Mouse (Mus musculus): ENCODE measurements at regions not wholly inside any gene's neighbourhood (a gene's known extent, or its start where the extent isn't known, plus 50 kb on each side); places are given as distances from the start of the nearest gene placed in this dataset.
A peak's percentile ranks its signal among the peaks of the same experiment; 100 is the strongest.
"Not testable (repeated sequence)": the region's sequence is repeated elsewhere in the genome, so short reads cannot be mapped to it uniquely, and the experiment has no call there.

GRCm38 (mm10) chr2:166516261-166516660, 197.4 kb downstream of the Prex1 start:
- DNase-seq = no peak

- DNase-seq = no peak
These were observed 199.0 kb downstream of the Prex1 start for GRCm38 (mm10) chr2:166514664-166515063.

GRCm38 (mm10) chr2:166512488-166512887, 201.1 kb downstream of the Prex1 start:
- DNase-seq = no peak

GRCm38 (mm10) chr2:166511477-166511876, 202.2 kb downstream of the Prex1 start:
- not testable (repeated sequence) for DNase-seq

GRCm38 (mm10) chr2:166510776-166511175, 202.9 kb downstream of the Prex1 start:
- no peak for DNase-seq

GRCm38 (mm10) chr2:166509591-166509990, 204.0 kb downstream of the Prex1 start:
- DNase-seq = no peak

DNA sequence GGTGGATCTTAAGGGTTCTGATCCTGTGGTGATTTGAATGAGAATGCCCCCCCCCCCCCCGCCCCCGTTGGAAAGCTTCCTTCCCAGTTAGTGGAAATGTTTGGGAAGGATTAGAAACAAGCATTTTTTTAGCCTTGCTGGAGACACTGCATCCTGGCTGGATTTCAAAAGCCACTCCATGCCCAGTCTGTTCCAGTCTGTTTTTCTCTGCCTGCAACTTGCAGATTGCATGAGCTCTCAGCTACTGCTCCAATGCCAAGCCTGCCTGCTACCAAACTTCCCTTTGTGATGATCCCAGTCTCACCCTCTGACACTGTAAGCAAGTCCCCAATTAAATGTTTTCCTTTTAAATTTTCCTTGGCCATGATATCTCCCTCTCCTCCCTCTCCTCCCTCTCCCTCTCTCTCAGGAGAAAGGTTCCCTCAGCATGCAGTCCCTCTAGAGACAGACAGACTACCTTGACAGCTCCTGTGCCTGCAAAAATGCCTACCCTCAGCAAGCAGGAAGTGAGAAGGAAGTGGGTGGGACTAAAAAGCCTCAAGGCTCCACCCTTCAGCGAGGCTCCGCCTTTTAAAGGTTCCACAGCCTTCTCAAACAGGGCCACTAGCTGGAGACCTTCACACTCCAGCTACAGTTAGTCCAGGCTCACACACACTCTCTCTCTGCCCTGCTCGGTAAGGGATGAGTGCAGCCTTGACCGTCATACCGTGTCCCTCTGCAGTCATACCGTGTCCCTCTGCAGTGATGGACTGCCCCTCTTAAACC, 204.8 kb downstream of the Prex1 start:
- DNase-seq = no peak

GRCm38 (mm10) chr2:166505309-166505708, 208.3 kb downstream of the Prex1 start:
- no peak for DNase-seq

- DNase-seq = no peak
These were observed 210.0 kb downstream of the Prex1 start for GRCm38 (mm10) chr2:166503666-166504065.

DNA sequence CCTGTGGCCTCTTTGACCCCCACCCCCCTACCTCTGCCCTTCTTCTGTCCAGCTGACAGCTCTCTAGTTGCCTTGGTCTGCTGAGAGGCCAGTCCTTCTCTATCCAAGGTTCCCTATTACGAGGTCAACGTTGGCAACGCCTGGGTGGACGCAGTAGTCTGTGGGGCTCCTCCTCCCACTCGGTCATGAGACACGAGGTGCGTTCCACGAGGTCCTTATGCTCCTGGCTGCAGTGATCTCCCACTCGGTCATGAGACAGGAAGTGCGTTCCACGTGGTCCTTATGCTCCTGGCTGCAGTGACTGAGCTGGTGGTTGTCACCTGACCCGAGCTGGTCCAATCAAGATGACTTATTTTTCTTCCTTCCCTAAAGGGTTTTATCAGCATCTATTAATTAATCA, 220.7 kb downstream of the Prex1 start:
- no peak for DNase-seq

DNA sequence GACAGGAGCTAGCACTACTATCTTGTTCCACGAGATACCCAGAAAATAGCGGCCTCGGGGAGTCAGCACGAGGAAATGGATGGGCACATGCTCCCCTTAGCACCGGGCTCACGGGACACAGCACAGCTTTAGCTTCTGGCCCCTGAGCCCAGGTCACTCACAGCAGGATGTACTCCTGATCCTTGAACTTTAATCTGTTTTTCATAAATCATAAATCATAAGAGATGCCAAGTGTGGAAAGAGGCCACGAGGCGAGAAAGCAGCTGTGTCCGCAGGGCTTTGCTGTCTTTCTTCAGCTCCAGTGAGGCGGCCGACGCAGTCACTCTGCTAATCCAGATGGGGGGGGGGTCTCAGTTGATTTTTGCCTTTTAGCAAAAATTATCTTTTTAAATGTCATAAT, 221.2 kb downstream of the Prex1 start:
- no peak for DNase-seq

- no peak for DNase-seq
These were observed 221.8 kb downstream of the Prex1 start for GRCm38 (mm10) chr2:166491861-166492260.

- no peak for DNase-seq
These were observed 224.4 kb downstream of the Prex1 start for GRCm38 (mm10) chr2:166489041-166489872.

GRCm38 (mm10) chr2:166487688-166488087, 225.9 kb downstream of the Prex1 start:
- peak; percentile 53 for DNase-seq

- DNase-seq = no peak
These were observed 227.8 kb downstream of the Prex1 start for GRCm38 (mm10) chr2:166485788-166486187.

DNA sequence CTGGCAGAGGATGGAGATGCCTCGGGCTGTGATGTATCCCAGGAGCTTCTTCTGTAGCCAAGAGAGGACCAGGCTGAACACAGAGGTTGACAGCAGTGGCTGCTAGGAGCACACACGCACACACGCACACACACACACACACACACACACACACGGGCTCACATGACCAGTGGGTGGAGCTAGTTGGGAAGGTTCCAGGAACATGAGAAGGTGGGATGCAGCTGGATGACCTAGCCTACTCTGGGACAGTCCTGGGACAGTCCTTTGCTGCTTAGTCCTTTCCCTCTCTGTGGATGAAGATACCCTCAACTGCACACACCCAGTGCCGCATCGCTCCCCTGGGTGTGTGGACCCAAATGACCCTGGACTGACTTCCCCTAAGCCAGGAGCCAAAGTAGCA, 228.3 kb downstream of the Prex1 start:
- no peak for DNase-seq

DNA sequence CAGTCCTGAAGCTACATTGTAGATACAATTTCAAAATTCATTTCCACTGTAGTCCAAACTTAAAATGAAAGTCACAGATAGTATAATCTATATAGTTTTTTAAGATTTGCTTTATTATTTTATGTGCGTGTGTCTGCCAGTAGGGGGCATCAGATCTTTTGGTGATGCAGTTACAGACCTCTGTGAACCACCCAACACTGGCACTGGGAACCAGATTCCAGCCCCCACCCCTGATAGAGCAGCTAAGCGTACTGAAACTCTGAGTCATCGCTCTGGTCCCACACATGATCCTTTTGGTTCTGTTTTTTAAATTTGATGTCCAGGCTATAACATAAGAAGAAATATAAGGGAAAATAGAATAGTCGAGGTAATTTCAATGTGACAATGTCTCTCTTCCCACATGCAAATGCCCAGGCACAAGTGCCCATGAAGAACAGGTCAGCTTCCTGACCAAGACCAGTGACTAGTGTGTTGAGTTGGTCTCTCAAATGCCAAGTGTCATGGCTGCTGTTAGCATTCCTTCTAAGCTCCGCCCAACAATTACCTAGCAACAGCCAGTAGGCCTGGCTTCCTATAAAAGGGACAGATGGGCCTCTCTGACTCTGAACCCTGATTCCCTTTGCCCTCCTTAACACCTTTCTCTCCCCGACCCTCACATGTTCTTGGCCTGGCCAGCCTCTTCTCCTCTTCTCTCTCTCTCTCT, 229.9 kb downstream of the Prex1 start:
- no peak for DNase-seq

DNA sequence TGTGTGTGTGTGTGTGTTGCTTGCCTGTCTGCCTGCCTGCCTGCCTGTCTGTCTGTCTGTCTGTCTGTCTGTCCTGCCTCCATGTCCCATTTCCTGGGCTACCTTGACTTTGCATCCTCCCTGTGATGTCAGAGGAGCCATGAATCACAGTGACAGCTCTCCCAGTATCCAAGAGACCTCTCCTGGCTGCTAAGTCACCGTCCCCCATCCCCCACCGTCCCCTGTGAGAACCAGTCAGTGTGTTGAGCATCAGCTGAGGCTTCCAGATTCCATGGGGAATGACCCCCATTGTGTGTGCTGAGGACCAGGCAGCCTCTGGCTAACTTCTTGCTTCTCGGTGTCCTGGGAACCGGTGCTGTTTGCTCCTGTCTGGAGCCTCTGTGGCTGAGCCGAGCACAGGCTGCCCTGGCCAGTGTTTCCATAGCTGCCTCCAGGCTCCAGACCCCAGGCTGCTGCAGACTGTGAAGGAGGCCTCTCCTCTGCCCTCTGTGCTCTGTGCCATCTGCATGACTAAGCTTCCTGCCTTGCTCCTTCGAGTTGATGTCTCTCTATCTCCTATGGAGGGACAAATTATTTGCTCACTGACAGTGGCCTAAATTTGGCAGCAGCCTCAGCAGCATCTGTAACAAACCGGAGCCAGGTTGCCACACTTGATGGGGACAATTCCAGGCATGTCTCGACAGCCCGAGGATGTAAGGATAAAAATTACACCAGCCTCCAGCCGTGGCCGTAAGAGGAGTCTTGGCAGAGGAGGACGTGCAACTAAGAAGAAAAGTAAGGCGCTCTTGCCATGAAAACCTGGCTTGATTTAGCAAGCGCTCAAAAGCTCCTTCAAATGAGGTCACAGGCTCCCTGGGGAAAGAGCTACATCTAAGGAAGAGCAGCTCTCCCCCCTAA, 230.7 kb downstream of the Prex1 start:
- DNase-seq = no peak

GRCm38 (mm10) chr2:166481774-166482173, 231.9 kb downstream of the Prex1 start:
- no peak for DNase-seq

DNA sequence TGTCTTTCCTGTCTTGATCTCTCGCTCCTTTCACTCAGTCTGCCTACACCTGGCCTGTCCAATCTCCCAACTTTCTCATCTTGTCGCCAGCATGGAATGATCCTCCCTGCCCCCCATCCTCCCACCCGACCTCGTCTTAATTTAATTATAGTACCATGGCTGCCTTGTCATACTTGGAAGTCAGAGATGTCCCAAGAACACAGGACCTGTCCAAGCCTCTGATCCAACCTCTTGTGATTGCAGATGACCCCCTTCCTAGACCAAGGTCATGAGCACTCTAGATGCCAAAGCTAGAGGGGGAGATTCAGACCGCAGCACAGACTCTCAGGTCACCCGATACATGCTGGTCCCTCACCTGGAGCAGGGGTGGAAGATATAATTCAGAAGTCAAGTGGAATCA, 232.3 kb downstream of the Prex1 start:
- DNase-seq = no peak

GRCm38 (mm10) chr2:166480883-166481282, 232.7 kb downstream of the Prex1 start:
- no peak for DNase-seq

DNA sequence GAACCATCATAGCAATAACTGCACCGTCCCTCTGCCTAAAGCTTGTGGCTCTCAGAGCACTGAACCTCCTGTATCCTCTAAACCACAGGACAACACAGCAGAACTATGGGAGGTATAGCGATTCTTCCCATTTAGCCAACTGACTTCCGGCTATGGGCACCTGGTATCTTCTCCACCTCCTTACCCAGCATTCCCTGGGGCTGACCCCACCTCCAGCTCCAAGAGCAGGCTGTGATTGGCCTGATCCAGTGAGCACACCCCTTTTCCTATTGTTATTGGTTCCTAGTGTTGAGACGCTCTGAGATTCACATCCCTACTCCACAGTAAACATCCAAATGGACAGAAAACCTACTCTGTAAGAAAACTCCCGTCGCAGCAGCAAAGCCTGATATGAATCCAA, 236.7 kb downstream of the Prex1 start:
- DNase-seq = no peak

Measured in adrenal gland, postnatal 25 days (tissue).